In genomic region chr13:67843775-67844118, GRCm38 (mm10) we compare ENCODE assay signal across 9 mouse cellular contexts. TPM values are rescaled to one million over a fixed set of nuclear protein-coding genes. Genes with fewer than 3 reads are reported as not detected.
DNase-seq lines count a peak whose midpoint lies in the region; ATAC-seq and TF ChIP-seq lines count a peak whose summit lies in the region.
"Had no signal": no experiment of that assay in that cellular context is flagged by ENCODE, and none has a peak within 500 bp of the region (broad histone marks: within the 10 kb centered on the region; RNA-seq: fewer than 3 reads in every experiment).

No protein-coding gene starts in this region.

- H3K27ac ChIP-seq in liver, adult 2 months (replicated peaks; ENCODE audit: insufficient read depth, low read depth, low read length): no peak overlapping the region
- no peak overlapping the region for H3K27ac ChIP-seq in forebrain, embryonic 12.5 days
- no peak overlapping the region for H3K27ac ChIP-seq in limb, embryonic 14.5 days (replicated peaks; ENCODE audit: low read depth, low read length)
- peak overlapping the region; percentile 14; the same call in 1 of the 2 replicates for H3K27ac ChIP-seq in olfactory bulb, adult 2 months (ENCODE audit: insufficient read depth, low read depth, low read length)

- intact Hi-C loops in left cerebral cortex, postnatal 10 days (cut with DNase I): loop anchor here (10.0 kb wide), 1 partner anchor 119 kb away; the partner anchor contains the start of gene Zfp65

- H3K4me1 ChIP-seq in liver, adult 2 months (ENCODE audit: control insufficient read depth, insufficient read depth, low read length): peaks cover 2% of the 10 kb centered on the region; the same call in 1 of the 2 replicates
- peaks cover 6% of the 10 kb centered on the region for H3K4me1 ChIP-seq in forebrain, embryonic 12.5 days
- no peaks in the 10 kb centered on the region; the same call in 1 of the 2 replicates for H3K4me1 ChIP-seq in limb, embryonic 14.5 days (ENCODE audit: control insufficient read depth, insufficient read depth, low read length)
- H3K4me1 ChIP-seq in olfactory bulb, adult 2 months (ENCODE audit: control insufficient read depth, insufficient read depth, low read length): peaks cover 5% of the 10 kb centered on the region

- no peak for DNase-seq in liver, adult 2 months (ENCODE audit: extremely low read depth, low read depth, low spot score)
- no peak for DNase-seq in liver
- DNase-seq in limb, embryonic 14.5 days (ENCODE audit: low spot score): no peak
- no peak for DNase-seq in frontal cortex, postnatal 25 days (ENCODE audit: low spot score in 2 of 2)
- no peak for DNase-seq in left cerebral cortex, postnatal 10 days (ENCODE audit: extremely low spot score in 1 of 2, low spot score in 2 of 2)
- DNase-seq in cerebellum, postnatal 25 days: no peak

- H3K27me3 ChIP-seq in liver, adult 2 months (ENCODE audit: control insufficient read depth, insufficient read depth, low read length): no peaks in the 10 kb centered on the region
- no peaks in the 10 kb centered on the region for H3K27me3 ChIP-seq in forebrain, embryonic 12.5 days
- H3K27me3 ChIP-seq in limb, embryonic 14.5 days (ENCODE audit: control insufficient read depth, insufficient read depth, low read length): no peaks in the 10 kb centered on the region

- H3K4me2 ChIP-seq in forebrain, embryonic 12.5 days: peak overlapping the region; percentile 61
- peak overlapping the region; percentile 50; the same call in 1 of the 2 replicates for H3K4me2 ChIP-seq in limb, embryonic 14.5 days (replicated peaks; ENCODE audit: low read depth, low read length, severe bottlenecking)

- 59% methylated on average over 6 of the region's 6 CpGs for WGBS in liver, adult 2 months
- WGBS in forebrain, embryonic 12.5 days: 43% methylated on average over 6 of the region's 6 CpGs
- WGBS in limb, embryonic 14.5 days: 50% methylated on average over 6 of the region's 6 CpGs
- whole genome bisulfite sequencing in olfactory bulb, adult 2 months: 42% methylated on average over 6 of the region's 6 CpGs

- peak overlapping the region; percentile 61 for H3K9ac ChIP-seq in liver, adult 2 months (ENCODE audit: low read depth, low read length)
- peak overlapping the region; percentile 44 for H3K9ac ChIP-seq in forebrain, embryonic 12.5 days
- H3K9ac ChIP-seq in limb, embryonic 14.5 days (ENCODE audit: low read depth, low read length, severe bottlenecking): peak overlapping the region; percentile 31; the same call in 1 of the 2 replicates

- no peaks in the 10 kb centered on the region for H3K9me3 ChIP-seq in forebrain, embryonic 12.5 days
- H3K9me3 ChIP-seq in limb, embryonic 14.5 days (ENCODE audit: control insufficient read depth, low read length): no peaks in the 10 kb centered on the region

- H3K36me3 ChIP-seq in liver, adult 2 months (ENCODE audit: control insufficient read depth, insufficient read depth, low read length): no peaks in the 10 kb centered on the region
- H3K36me3 ChIP-seq in forebrain, embryonic 12.5 days (replicated peaks): no peaks in the 10 kb centered on the region
- H3K36me3 ChIP-seq in limb, embryonic 14.5 days (ENCODE audit: control insufficient read depth, insufficient read depth, low read length): no peaks in the 10 kb centered on the region

- no peak for ATAC-seq in forebrain, embryonic 12.5 days (ENCODE audit: low FRiP score)
- 0 out of 2 replicates have a peak, but pooled peaks have one; percentile 6 for ATAC-seq in limb, embryonic 14.5 days (ENCODE audit: low FRiP score, low read depth)

- TF ChIP-seq CTCF in liver, adult 2 months (IDR thresholded peaks at IDR 0.05; ENCODE audit: low read depth, low read length): no peak
- TF ChIP-seq CTCF in olfactory bulb, adult 2 months (IDR thresholded peaks at IDR 0.05; ENCODE audit: insufficient read depth, low read depth, low read length): no peak

- no peak overlapping the region for H3K4me3 ChIP-seq in liver, adult 2 months (ENCODE audit: insufficient read depth, low read depth, low read length)
- H3K4me3 ChIP-seq in forebrain, embryonic 12.5 days (replicated peaks): peak overlapping the region; percentile 43
- peak overlapping the region; percentile 36 for H3K4me3 ChIP-seq in limb, embryonic 14.5 days (replicated peaks; ENCODE audit: low read length)
- peak overlapping the region; percentile 14; the same call in 1 of the 2 replicates for H3K4me3 ChIP-seq in olfactory bulb, adult 2 months (ENCODE audit: insufficient read depth, low read depth, low read length)

- H3K79me2 ChIP-seq in liver, adult 2 months (ENCODE audit: control insufficient read depth, insufficient read depth, low read length): no peaks in the 10 kb centered on the region

- TF ChIP-seq POLR2A in liver, adult 2 months (IDR thresholded peaks at IDR 0.05; ENCODE audit: extremely low read depth, insufficient read depth, low read length): no peak
- TF ChIP-seq POLR2A in limb, embryonic 14.5 days (IDR thresholded peaks at IDR 0.05; ENCODE audit: borderline replicate concordance, extremely low read depth, insufficient read depth, insufficient read length): no peak
- no peak for TF ChIP-seq POLR2A in olfactory bulb, adult 2 months (IDR thresholded peaks at IDR 0.05; ENCODE audit: insufficient read depth, low read depth, low read length)

RNA-seq across cellular contexts. Expression of gene Gm10037, which starts 12.8 kb away (rescaled TPM):
- total RNA-seq in liver, adult 2 months (2014; rRNA removed): 0.37 and 1.9 TPM in 2 replicates
- polyA plus RNA-seq in liver, adult 2 months (2012; rRNA removed): 0.21 and 0.92 TPM in 2 replicates
- polyA plus RNA-seq in forebrain, embryonic 12.5 days (2016; fragmentation: Nextera tagmentation; extraction: Ambion mirVana): 3.4 and 4.6 TPM in 2 replicates
- polyA plus RNA-seq in limb, embryonic 14.5 days (2012; rRNA removed): 5.0 TPM in 2 replicates
- 3.0 and 3.7 TPM in 2 replicates for polyA plus RNA-seq in limb, embryonic 14.5 days (2014; fragmentation: Nextera tagmentation; extraction: Ambion mirVana)
- not detected in 2 replicates for polyA plus RNA-seq in olfactory bulb, adult 2 months (2012; ENCODE audit: insufficient read depth, insufficient read length, low replicate concordance, missing spikeins)
- 1 to 10 TPM; 7.4 to 7.8 TPM for total RNA-seq in left cerebral cortex, postnatal 10 days (2021)

RNA-seq across cellular contexts. Expression of gene BC048507, which starts 19.4 kb away (rescaled TPM):
- not detected in 2 replicates for total RNA-seq in liver, adult 2 months (2014; rRNA removed)
- not detected in 2 replicates for polyA plus RNA-seq in liver, adult 2 months (2012; rRNA removed)
- not detected in 2 replicates for polyA plus RNA-seq in forebrain, embryonic 12.5 days (2016; fragmentation: Nextera tagmentation; extraction: Ambion mirVana)
- polyA plus RNA-seq in limb, embryonic 14.5 days (2012; rRNA removed): not detected in 2 replicates
- polyA plus RNA-seq in limb, embryonic 14.5 days (2014; fragmentation: Nextera tagmentation; extraction: Ambion mirVana): not detected in 2 replicates
- not detected in 2 replicates for polyA plus RNA-seq in olfactory bulb, adult 2 months (2012; ENCODE audit: insufficient read depth, insufficient read length, low replicate concordance, missing spikeins)
- total RNA-seq in left cerebral cortex, postnatal 10 days (2021): not detected
- total RNA-seq: left cerebral cortex, adult 18-20 months had no signal

RNA-seq across cellular contexts. Expression of gene Zfp273, which starts 30.2 kb away (rescaled TPM):
- 3.3 and 3.4 TPM in 2 replicates for total RNA-seq in liver, adult 2 months (2014; rRNA removed)
- polyA plus RNA-seq in liver, adult 2 months (2012; rRNA removed): 0.09 and 0.26 TPM in 2 replicates
- 9.1 and 10.2 TPM in 2 replicates for polyA plus RNA-seq in forebrain, embryonic 12.5 days (2016; fragmentation: Nextera tagmentation; extraction: Ambion mirVana)
- polyA plus RNA-seq in limb, embryonic 14.5 days (2012; rRNA removed): 3.4 and 4.1 TPM in 2 replicates
- 6.9 and 7.6 TPM in 2 replicates for polyA plus RNA-seq in limb, embryonic 14.5 days (2014; fragmentation: Nextera tagmentation; extraction: Ambion mirVana)
- polyA plus RNA-seq in olfactory bulb, adult 2 months (2012; ENCODE audit: insufficient read depth, insufficient read length, low replicate concordance, missing spikeins): not detected in 2 replicates
- 1 to 10 TPM; 7.4 to 8.4 TPM for total RNA-seq in left cerebral cortex, postnatal 10 days (2021)
